Mouse (Mus musculus) myocyte (in vitro differentiated cells): Measurements from ENCODE around the gene Sptssb.

Experiments
- MAX ChIP-seq: IDR thresholded peaks from one replicate; pipeline ENCODE4 v1.6.1; 2011; ENCODE audit warnings: low read depth, mild to moderate bottlenecking, control low read depth
- MYOD1 ChIP-seq, 3 experiments: IDR thresholded peaks; one replicate each; pipeline ENCODE4 v1.6.1; 2011; ENCODE audit warnings: control low read depth in 2 of 3, low read depth in 2 of 3, mild to moderate bottlenecking in 2 of 3, moderate library complexity in 1 of 3; ENCODE audit not compliant: insufficient read length in 2 of 3, control insufficient read depth in 1 of 3
- POLR2A ChIP-seq: IDR thresholded peaks from one replicate; pipeline ENCODE4 v1.6.1; 2011; ENCODE audit warnings: low read depth, mild to moderate bottlenecking, control low read depth, moderate library complexity; ENCODE audit not compliant: insufficient read length
- USF1 ChIP-seq: IDR thresholded peaks from one replicate; pipeline ENCODE4 v1.6.1; 2011; ENCODE audit warnings: low read depth, mild to moderate bottlenecking, control low read depth, moderate library complexity

GRCm38 (mm10) chr3:69902787-69903477 lies 43.2 kb upstream of the Sptssb start:
- TF ChIP-seq MYOD1 (IDR thresholded peaks at IDR 0.05; ENCODE audit: control insufficient read depth in 1 of 3, insufficient read length in 2 of 3, low read depth in 2 of 3) = no peak
- no peak for TF ChIP-seq POLR2A
- no peak for TF ChIP-seq USF1
- no peak for TF ChIP-seq MAX
